Mouse (Mus musculus) liver, postnatal 0 days (tissue): ENCODE data around the gene Ap1m2.

Experiments used
- CTCF ChIP-seq: sonication (generic); IDR thresholded peaks from 2 replicates; pipeline ENCODE4 v1.5.1; 2016; ENCODE audit warnings: antibody characterized with exemption, low read depth
- EP300 ChIP-seq: IDR thresholded peaks from 2 replicates; pipeline ENCODE4 v1.6.1; 2016; ENCODE audit warnings: antibody characterized with exemption, low read depth, mild to moderate bottlenecking

GRCm38 (mm10) chr9:21277776-21278175 lies 34.4 kb downstream of the Ap1m2 start:
- TF ChIP-seq CTCF (no peak), EP300 (no peak)
